Mouse (Mus musculus): ENCODE measurements at regions not wholly inside any gene's neighbourhood (a gene's known extent, or its start where the extent isn't known, plus 50 kb on each side); places are given as distances from the start of the nearest gene placed in this dataset.

DNA sequence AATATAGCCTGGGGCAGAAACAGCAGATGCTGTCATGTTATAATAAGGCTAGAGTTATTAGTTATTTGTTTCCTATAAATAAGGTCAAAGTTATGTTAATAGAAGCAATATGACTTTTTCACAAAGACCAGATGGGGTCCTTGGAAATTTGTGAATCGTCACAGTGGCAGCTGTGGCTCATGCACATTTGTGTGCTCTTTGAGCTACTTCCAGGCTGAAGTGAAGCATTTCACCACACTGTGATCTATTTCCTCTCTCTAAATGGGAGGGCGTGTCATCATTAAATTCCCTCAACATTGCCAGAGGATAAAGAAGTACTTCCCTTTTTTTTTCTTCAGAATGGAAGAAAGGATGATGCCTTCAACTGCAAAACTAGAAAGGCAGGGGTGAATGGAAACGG, 157.9 kb upstream of the Tmem106b start:
- TF ChIP-seq USF1 (IDR thresholded peaks at IDR 0.05; ENCODE audit: low read depth) (no peak), MAX (IDR thresholded peaks at IDR 0.05) (no peak), CTCF (IDR thresholded peaks at IDR 0.05; ENCODE audit: control insufficient read depth, insufficient read depth, insufficient read length) (no peak), CEBPB (IDR thresholded peaks at IDR 0.05; ENCODE audit: low read depth) (no peak), MYOG (IDR thresholded peaks at IDR 0.05; ENCODE audit: control insufficient read depth, extremely low read depth, insufficient read length) (no peak)

All from C2C12 (cell line).